Mouse (Mus musculus) left cerebral cortex, postnatal 36 days (tissue): ENCODE results near the gene Castor1. TPM values are rescaled to one million over a fixed set of nuclear protein-coding genes. Genes with fewer than 3 reads are reported as not detected.
"Not testable (repeated sequence)": the region's sequence is repeated elsewhere in the genome, so short reads cannot be mapped to it uniquely, and the experiment has no call there.

Experiments
- DNase-seq, 2 experiments: peaks; one replicate each; pipeline ENCODE4 v3.0.0; 2021 to 2022; ENCODE audit warnings: low spot score in 2 of 2, mixed read lengths in 1 of 2
- intact Hi-C: fragments of 180-260 bp; cut with DNase I; formaldehyde crosslinking; loops from one replicate; pipeline ENCODE4 v1.15.1; 2025
- total RNA-seq, 2 experiments: library from RNA; stranded (reverse); gene quantifications; 2 replicates each; pipeline ENCODE4 v1.2.3; 2021

The Castor1 gene
- total RNA-seq = 1 to 10 TPM; 4.3 to 5.3 TPM

- DNase-seq = peak; percentile 51 to 64
- intact Hi-C loops = no loop called here
Measured at GRCm38 (mm10) chr11:4217914-4218629, at the start of gene Castor1. TSS of gene Castor1 (plus strand) at chr11:4218225.

GRCm38 (mm10) chr11:4174586-4174985 is 43.4 kb upstream of the Castor1 start:
- intact Hi-C loops = no loop called here
- peak; percentile 34 to 53 for DNase-seq

- DNase-seq = no peak
Measured at GRCm38 (mm10) chr11:4177716-4178115, 40.3 kb upstream of the Castor1 start.

GRCm38 (mm10) chr11:4182061-4182460 is 36.0 kb upstream of the Castor1 start:
- intact Hi-C loops = loop anchor here (5.0 kb wide), 1 partner anchor 45 kb away; the partner anchor contains the start of gene Rnf215
- DNase-seq = no peak

More at GRCm38 (mm10) chr11:4177716-4178115, 40.3 kb upstream of the Castor1 start:
- intact Hi-C loops = no loop called here

- DNase-seq = no peak
- intact Hi-C loops = loop anchor here (5.0 kb wide), 1 partner anchor 46 kb away; the partner anchor contains the start of gene Rnf215
Measured at GRCm38 (mm10) chr11:4183511-4183910, 34.5 kb upstream of the Castor1 start.

GRCm38 (mm10) chr11:4184251-4184952 is 33.6 kb upstream of the Castor1 start:
- DNase-seq = no peak
- intact Hi-C loops = loop anchor here (5.0 kb wide), 1 partner anchor 47 kb away; the partner anchor contains the start of gene Rnf215

- DNase-seq, intact Hi-C loops: not testable (repeated sequence)
Measured at GRCm38 (mm10) chr11:4185480-4185879, 32.5 kb upstream of the Castor1 start.

- peak; percentile 98 for DNase-seq
- intact Hi-C loops = no loop called here
Measured at GRCm38 (mm10) chr11:4186486-4187317, 31.3 kb upstream of the Castor1 start, which contains the start of gene Tbc1d10a. TSS of gene Tbc1d10a (plus strand) at chr11:4186789.

GRCm38 (mm10) chr11:4187318-4187700 is 30.7 kb upstream of the Castor1 start:
- no peak for DNase-seq
- intact Hi-C loops = no loop called here

- DNase-seq = no peak
- intact Hi-C loops = no loop called here
Measured at GRCm38 (mm10) chr11:4189182-4189581, 28.8 kb upstream of the Castor1 start.

- intact Hi-C loops = no loop called here
- DNase-seq = no peak
Measured at GRCm38 (mm10) chr11:4190677-4191076, 27.3 kb upstream of the Castor1 start.

- no peak for DNase-seq
- intact Hi-C loops = no loop called here
Measured at GRCm38 (mm10) chr11:4192757-4193156, 25.3 kb upstream of the Castor1 start.

GRCm38 (mm10) chr11:4193420-4193819 is 24.6 kb upstream of the Castor1 start:
- intact Hi-C loops = no loop called here
- DNase-seq = no peak

GRCm38 (mm10) chr11:4195597-4196031 is 22.4 kb upstream of the Castor1 start:
- intact Hi-C loops = no loop called here
- no peak for DNase-seq

GRCm38 (mm10) chr11:4196636-4197035 is 21.4 kb upstream of the Castor1 start:
- intact Hi-C loops = no loop called here

GRCm38 (mm10) chr11:4197691-4198090 is 20.3 kb upstream of the Castor1 start:
- intact Hi-C loops = no loop called here
- no peak for DNase-seq

More at GRCm38 (mm10) chr11:4196636-4197035, 21.4 kb upstream of the Castor1 start:
- DNase-seq = no peak

GRCm38 (mm10) chr11:4201981-4202700 is 15.9 kb upstream of the Castor1 start:
- intact Hi-C loops = no loop called here
- DNase-seq = no peak

- DNase-seq = no peak
- intact Hi-C loops = no loop called here
Measured at GRCm38 (mm10) chr11:4202995-4203704, 14.9 kb upstream of the Castor1 start.

- DNase-seq = no peak
Measured at GRCm38 (mm10) chr11:4203705-4204074, 14.3 kb upstream of the Castor1 start.

More at GRCm38 (mm10) chr11:4203705-4204074, 14.3 kb upstream of the Castor1 start:
- intact Hi-C loops = no loop called here
